Mouse (Mus musculus): Measurements from ENCODE around the gene Efs.

GRCm38 (mm10) chr14:54941024-54941978 is 15.4 kb upstream of the Efs start:
- TF ChIP-seq POLR2A (IDR thresholded peaks at IDR 0.05; ENCODE audit: extremely low read depth, insufficient read depth, low read length) (no peak), CTCF (IDR thresholded peaks at IDR 0.05; ENCODE audit: extremely low read depth, insufficient read depth, low read length) (no peak)
